Mouse (Mus musculus): ENCODE results near the gene Gm29110. TPM values are rescaled to one million over a fixed set of nuclear protein-coding genes. Genes with fewer than 3 reads are reported as not detected.
"Not testable (repeated sequence)": the region's sequence is repeated elsewhere in the genome, so short reads cannot be mapped to it uniquely, and the experiment has no call there.

Gene Gm29110
- polyA plus RNA-seq (2014; fragmentation: Nextera tagmentation; extraction: Ambion mirVana) = not detected in 2 replicates

DNA sequence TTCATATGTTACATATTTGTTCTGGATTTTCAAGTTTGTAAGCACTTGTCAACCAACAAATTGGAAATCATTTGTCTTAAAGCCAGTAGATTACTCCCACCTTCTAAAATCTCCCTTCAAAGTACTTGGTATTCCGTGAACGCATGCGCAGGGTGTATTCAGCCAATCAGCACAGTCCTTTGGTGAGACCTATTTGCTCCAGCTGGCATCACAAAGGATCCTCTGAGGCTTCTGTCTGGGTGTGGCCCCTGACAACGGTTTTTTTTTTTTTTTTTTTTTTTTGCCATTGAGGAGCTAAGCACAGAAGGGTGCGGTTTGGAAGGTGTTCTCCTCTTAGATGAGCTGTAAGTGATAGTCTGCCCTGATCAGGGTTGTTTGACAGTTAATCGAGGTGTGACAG is at the start of gene Gm29110:
Gene Gm29110 (plus strand): TSS at position 301 of the 400 bp plus-strand sequence.
- no CpG with 5 or more reads among the region's 6 CpGs for WGBS
- H3K4me1 ChIP-seq (ENCODE audit: control insufficient read depth, insufficient read depth, low read length); H3K27me3 ChIP-seq (ENCODE audit: control insufficient read depth, insufficient read depth, low read length); H3K27ac ChIP-seq (ENCODE audit: low read depth, low read length); H3K4me3 ChIP-seq (ENCODE audit: low read length); H3K9me3 ChIP-seq (ENCODE audit: control insufficient read depth, low read length); H3K4me2 ChIP-seq (replicated peaks; ENCODE audit: low read depth, low read length); H3K36me3 ChIP-seq (ENCODE audit: control insufficient read depth, insufficient read depth, low read length); H3K9ac ChIP-seq (ENCODE audit: low read depth, low read length); ATAC-seq (ENCODE audit: low FRiP score, low TSS enrichment): not testable (repeated sequence)

Other genes with a start within 250 kb of the Gm29110 start
- gene Gm21913, start 153.4 kb downstream of the Gm29110 start, polyA plus RNA-seq (2014; fragmentation: Nextera tagmentation; extraction: Ambion mirVana) = not detected in 2 replicates

Measured in kidney, embryonic 14.5 days (tissue).